Mouse (Mus musculus) spleen, adult 2 months (tissue): ENCODE results near the gene Gm44. TPM values are rescaled to one million over a fixed set of nuclear protein-coding genes. Genes with fewer than 3 reads are reported as not detected.
"Not testable (repeated sequence)": the region's sequence is repeated elsewhere in the genome, so short reads cannot be mapped to it uniquely, and the experiment has no call there.

Experiments used
- DNase-seq, 2 experiments: peaks; one replicate each; pipeline versions ENCODE4 v3.0.0 to v3.0.0-alpha.2; 2012 to 2021; ENCODE audit warnings: low spot score in 2 of 2, low read depth in 1 of 2
- H3K27ac ChIP-seq: fragments of 200-500 bp; 2 replicates; pipeline ENCODE4 v1.5.1; 2012; ENCODE audit warnings: low read length, inconsistent platforms; ENCODE audit not compliant: insufficient read depth
- H3K27me3 ChIP-seq: fragments of 200-500 bp; 2 replicates; pipeline ENCODE4 v1.6.1; 2012; ENCODE audit warnings: mild to moderate bottlenecking, moderate library complexity, low read length, inconsistent platforms; ENCODE audit not compliant: control insufficient read depth, insufficient read depth
- H3K36me3 ChIP-seq: fragments of 200-500 bp; 2 replicates; pipeline ENCODE4 v1.6.1; 2012; ENCODE audit warnings: mild to moderate bottlenecking, low read length, inconsistent platforms; ENCODE audit not compliant: control insufficient read depth, insufficient read depth
- H3K4me1 ChIP-seq: fragments of 200-500 bp; 2 replicates; pipeline ENCODE4 v1.6.1; 2011; ENCODE audit warnings: inconsistent platforms; ENCODE audit not compliant: control insufficient read depth, insufficient read depth, insufficient read length
- H3K4me3 ChIP-seq: fragments of 200-500 bp; 2 replicates; pipeline ENCODE4 v1.5.1; 2011; ENCODE audit warnings: mild to moderate bottlenecking, inconsistent platforms; ENCODE audit not compliant: insufficient read depth, insufficient read length; ENCODE audit errors: extremely low read depth
- CTCF ChIP-seq: fragments of 200-500 bp; IDR thresholded peaks from 2 replicates; pipeline ENCODE4 v1.5.1; 2011; ENCODE audit warnings: mild to moderate bottlenecking, inconsistent platforms; ENCODE audit not compliant: insufficient read depth, insufficient read length, insufficient replicate concordance; ENCODE audit errors: extremely low read depth
- POLR2A ChIP-seq: fragments of 200-500 bp; IDR thresholded peaks from 2 replicates; pipeline ENCODE4 v1.6.1; 2011; ENCODE audit warnings: low read depth, low read length, inconsistent platforms
- WGBS: fragments of 180-500 bp; shearing (Covaris S2); methylation state at CpG from one replicate; pipeline ENCODE4 v1.1.7; 2018; 5-methylcytosine and 5-hydroxymethylcytosine counted together
- polyA plus RNA-seq: library from polyadenylated mRNA; depleted of rRNA; stranded (reverse); fragments of >200 nt; gene quantifications from 2 replicates; pipeline ENCODE4 v1.2.3, GENCODE M21; 2012; rRNA removed

Gm44 gene
- polyA plus RNA-seq, result not detected in 2 replicates

- 76% methylated on average over 4 of the region's 4 CpGs for WGBS
- Histone ChIP-seq H3K27ac (no peak within 1 kb of the TSS), H3K27me3 (no peaks in the 10 kb centered on the region), H3K36me3 (no peaks in the 10 kb centered on the region), H3K4me3 (no peak within 1 kb of the TSS), H3K4me1 (no peaks in the 10 kb centered on the region)
- no peak for DNase-seq
- no peak for TF ChIP-seq POLR2A
- no peak for TF ChIP-seq CTCF
These were observed at the start of gene Gm44 for GRCm38 (mm10) chrX:90891842-90892241. Gene Gm44, plus strand, starts transcription at chrX:90892142.

- Histone ChIP-seq H3K27ac (no peak overlapping the region), H3K36me3 (no peaks in the 10 kb centered on the region), H3K4me3 (no peak overlapping the region), H3K27me3 (no peaks in the 10 kb centered on the region), H3K4me1 (no peaks in the 10 kb centered on the region)
- no peak for DNase-seq
- WGBS, result 60% methylated on average over 1 of the region's 1 CpGs
- no peak for TF ChIP-seq POLR2A
These were observed 36.0 kb downstream of the Gm44 start for GRCm38 (mm10) chrX:90927989-90928388.

- H3K4me1 ChIP-seq, H3K36me3 ChIP-seq, DNase-seq, H3K4me3 ChIP-seq, H3K27me3 ChIP-seq, H3K27ac ChIP-seq: not testable (repeated sequence)
- 64% methylated on average over 2 of the region's 2 CpGs for WGBS
These were observed 46.3 kb downstream of the Gm44 start for GRCm38 (mm10) chrX:90938211-90938610.
